Mouse (Mus musculus) kidney, adult 2 months (tissue): Measurements from ENCODE around the gene Prkn. TPM values are rescaled to one million over a fixed set of nuclear protein-coding genes. Genes with fewer than 3 reads are reported as not detected.
A peak's percentile ranks its signal among the peaks of the same experiment; 100 is the strongest.

Source experiments
- DNase-seq: peaks from one replicate; pipeline ENCODE4 v3.0.0; 2021
- H3K27ac ChIP-seq: fragments of 200-500 bp; 2 replicates; pipeline ENCODE4 v1.5.1; 2012; ENCODE audit warnings: low read depth, low read length, control low read depth, inconsistent platforms; ENCODE audit not compliant: insufficient read depth
- H3K27me3 ChIP-seq: fragments of 200-500 bp; replicated peaks from 2 replicates; pipeline ENCODE4 v1.6.1; 2012; ENCODE audit warnings: mild to moderate bottlenecking, moderate library complexity, low read length, inconsistent platforms; ENCODE audit not compliant: control insufficient read depth, insufficient read depth
- H3K36me3 ChIP-seq: fragments of 200-500 bp; 2 replicates; pipeline ENCODE4 v1.6.1; 2012; ENCODE audit warnings: mild to moderate bottlenecking, moderate library complexity, low read length, inconsistent platforms; ENCODE audit not compliant: control insufficient read depth, insufficient read depth
- H3K4me1 ChIP-seq: fragments of 200-500 bp; 2 replicates; pipeline ENCODE4 v1.6.1; 2011; ENCODE audit warnings: low read length; ENCODE audit not compliant: control insufficient read depth, insufficient read depth
- H3K4me3 ChIP-seq: fragments of 200-500 bp; 2 replicates; pipeline ENCODE4 v1.5.1; 2011; ENCODE audit warnings: mild to moderate bottlenecking, low read depth, low read length, control low read depth; ENCODE audit not compliant: insufficient read depth
- CTCF ChIP-seq: fragments of 200-500 bp; conservative IDR thresholded peaks from 2 replicates; pipeline ENCODE4 v1.5.1; 2011; ENCODE audit warnings: low read depth, mild to moderate bottlenecking, control low read depth, low read length, moderate library complexity, mixed read lengths; ENCODE audit not compliant: insufficient read depth, insufficient read length
- POLR2A ChIP-seq: fragments of 200-500 bp; IDR thresholded peaks from one replicate; pipeline ENCODE4 v1.6.1; 2011; ENCODE audit warnings: low read depth, low read length, control low read depth
- WGBS: fragments of 180-500 bp; shearing (Covaris S2); methylation state at CpG from one replicate; pipeline ENCODE4 v1.1.7; 2018; 5-methylcytosine and 5-hydroxymethylcytosine counted together
- polyA plus RNA-seq: library from polyadenylated mRNA; depleted of rRNA; stranded (reverse); fragments of >200 nt; gene quantifications from 2 replicates; pipeline ENCODE4 v1.2.3, GENCODE M21; 2012

Prkn gene
- polyA plus RNA-seq, 1 experiment = 6.1 TPM

DNA sequence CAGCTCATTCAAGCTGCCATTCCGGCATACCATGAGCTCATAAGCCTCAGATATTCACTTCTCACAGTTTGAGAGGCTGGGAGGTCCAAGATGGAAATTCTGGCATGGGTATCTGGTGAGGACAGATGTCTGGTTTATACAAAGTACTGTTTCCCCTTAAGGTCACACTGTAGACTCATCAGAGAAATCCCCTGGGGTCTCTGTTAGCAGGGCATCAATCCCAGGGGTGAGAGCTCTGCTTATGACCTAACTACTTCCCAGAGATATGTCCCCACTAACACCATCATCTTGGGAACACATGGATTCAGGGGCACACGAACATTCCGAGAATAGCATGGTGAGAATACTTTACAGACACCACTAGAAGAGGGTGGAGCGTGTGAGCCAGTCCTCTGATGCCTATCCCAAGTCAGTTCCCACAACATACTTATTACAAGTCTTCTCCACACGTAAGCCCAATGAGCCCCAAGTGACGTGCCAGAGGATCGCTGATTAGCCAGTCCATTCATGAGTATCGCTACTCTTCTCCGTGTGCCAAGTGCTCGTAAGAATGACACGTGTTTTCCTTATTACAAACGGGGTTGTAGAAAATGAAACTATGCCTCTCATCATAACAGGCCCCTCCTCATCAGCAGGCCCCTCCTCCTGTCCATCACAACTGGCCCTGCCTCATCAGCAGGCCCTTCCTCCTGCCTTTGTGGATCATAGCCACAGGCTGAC lies 895.1 kb downstream of the Prkn start:
- Histone ChIP-seq H3K27ac (no peak overlapping the region), H3K4me1 (no peaks in the 10 kb centered on the region), H3K36me3 (no peaks in the 10 kb centered on the region), H3K27me3 (no peaks in the 10 kb centered on the region), H3K4me3 (no peak overlapping the region)
- no peak for DNase-seq
- TF ChIP-seq POLR2A (no peak), CTCF (no peak)
- WGBS = 91% methylated on average over 12 of the region's 12 CpGs

GRCm38 (mm10) chr17:11736531-11736930 lies 896.3 kb downstream of the Prkn start:
- H3K4me1 ChIP-seq = no peaks in the 10 kb centered on the region
- H3K4me3 ChIP-seq = no peak overlapping the region
- no peaks in the 10 kb centered on the region for H3K36me3 ChIP-seq
- no peak overlapping the region for H3K27ac ChIP-seq
- 73% methylated on average over 3 of the region's 3 CpGs for WGBS
- no peaks in the 10 kb centered on the region for H3K27me3 ChIP-seq
- DNase-seq = no peak
- no peak for TF ChIP-seq CTCF
- TF ChIP-seq POLR2A = no peak

GRCm38 (mm10) chr17:11737905-11738304 lies 897.7 kb downstream of the Prkn start:
- no peak for DNase-seq
- Histone ChIP-seq H3K4me1 (no peaks in the 10 kb centered on the region), H3K36me3 (no peaks in the 10 kb centered on the region), H3K27me3 (no peaks in the 10 kb centered on the region), H3K4me3 (no peak overlapping the region), H3K27ac (no peak overlapping the region)
- WGBS = 92% methylated on average over 10 of the region's 10 CpGs
- TF ChIP-seq CTCF = no peak
- TF ChIP-seq POLR2A = no peak

- no peak overlapping the region for H3K27ac ChIP-seq
- no peaks in the 10 kb centered on the region for H3K36me3 ChIP-seq
- no peak overlapping the region for H3K4me3 ChIP-seq
- H3K4me1 ChIP-seq = no peaks in the 10 kb centered on the region
- no peak for TF ChIP-seq POLR2A
- no peak for TF ChIP-seq CTCF
- H3K27me3 ChIP-seq = no peaks in the 10 kb centered on the region
- no peak for DNase-seq
These were observed 900.5 kb downstream of the Prkn start for GRCm38 (mm10) chr17:11740716-11741115.

GRCm38 (mm10) chr17:11741161-11741560 lies 901.0 kb downstream of the Prkn start:
- 90% methylated on average over 5 of the region's 5 CpGs for WGBS
- Histone ChIP-seq H3K4me1 (no peaks in the 10 kb centered on the region), H3K27me3 (no peaks in the 10 kb centered on the region), H3K27ac (no peak overlapping the region), H3K4me3 (no peak overlapping the region), H3K36me3 (no peaks in the 10 kb centered on the region)
- TF ChIP-seq CTCF = no peak
- TF ChIP-seq POLR2A = no peak
- no peak for DNase-seq

DNA sequence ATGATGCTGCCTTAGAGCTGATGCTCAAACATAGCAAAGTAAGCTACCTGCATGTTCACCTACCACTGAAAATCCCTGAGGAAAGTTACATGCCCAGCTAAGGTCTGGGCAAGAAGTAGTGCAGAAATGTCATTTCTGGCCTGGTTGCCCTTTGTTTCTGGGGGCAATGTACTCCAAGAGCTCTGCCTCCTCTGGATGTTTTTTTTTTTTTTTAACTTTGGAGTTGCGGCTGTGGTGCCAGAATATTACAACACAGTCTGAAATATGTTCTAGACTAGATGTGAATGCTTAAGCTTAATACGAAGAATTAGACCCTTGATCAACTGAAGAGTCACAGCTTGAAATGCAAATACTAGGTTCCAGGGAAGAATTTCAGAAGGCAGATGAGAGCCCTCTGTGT lies 911.1 kb downstream of the Prkn start:
- TF ChIP-seq CTCF (no peak), POLR2A (no peak)
- Histone ChIP-seq H3K27me3 (no peaks in the 10 kb centered on the region), H3K4me3 (no peak overlapping the region), H3K36me3 (no peaks in the 10 kb centered on the region), H3K27ac (peak overlapping the region; percentile 45), H3K4me1 (peaks cover 14% of the 10 kb centered on the region; the same call in 1 of the 2 replicates)
- peak; percentile 67 for DNase-seq
- 61% methylated on average over 2 of the region's 2 CpGs for WGBS

DNA sequence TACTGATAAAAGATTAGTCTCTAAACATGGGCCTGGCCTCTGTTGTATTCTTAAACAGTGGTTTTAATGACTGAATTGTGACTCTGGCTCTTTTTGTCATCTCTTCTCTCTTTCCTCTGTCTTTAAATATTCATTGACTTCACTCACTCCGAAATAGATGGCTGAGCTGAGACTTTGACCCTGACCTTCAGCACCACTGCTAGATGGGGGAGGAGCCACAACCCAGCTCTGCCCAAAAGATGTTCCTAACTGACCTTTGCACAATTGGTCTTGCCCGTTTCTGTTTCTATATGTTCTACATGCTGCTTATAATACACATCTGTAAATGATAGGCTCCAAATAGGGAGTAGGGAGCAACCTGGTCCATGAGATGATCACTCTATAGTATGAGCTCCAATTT lies 912.5 kb downstream of the Prkn start:
- H3K4me3 ChIP-seq = no peak overlapping the region
- TF ChIP-seq CTCF (no peak), POLR2A (no peak)
- H3K27me3 ChIP-seq = no peaks in the 10 kb centered on the region
- 29% methylated on average over 2 of the region's 2 CpGs for WGBS
- DNase-seq = peak; percentile 86
- H3K27ac ChIP-seq = peak overlapping the region; percentile 78
- H3K4me1 ChIP-seq = peaks cover 14% of the 10 kb centered on the region; the same call in 1 of the 2 replicates
- H3K36me3 ChIP-seq = no peaks in the 10 kb centered on the region
